In the genomic region with DNA sequence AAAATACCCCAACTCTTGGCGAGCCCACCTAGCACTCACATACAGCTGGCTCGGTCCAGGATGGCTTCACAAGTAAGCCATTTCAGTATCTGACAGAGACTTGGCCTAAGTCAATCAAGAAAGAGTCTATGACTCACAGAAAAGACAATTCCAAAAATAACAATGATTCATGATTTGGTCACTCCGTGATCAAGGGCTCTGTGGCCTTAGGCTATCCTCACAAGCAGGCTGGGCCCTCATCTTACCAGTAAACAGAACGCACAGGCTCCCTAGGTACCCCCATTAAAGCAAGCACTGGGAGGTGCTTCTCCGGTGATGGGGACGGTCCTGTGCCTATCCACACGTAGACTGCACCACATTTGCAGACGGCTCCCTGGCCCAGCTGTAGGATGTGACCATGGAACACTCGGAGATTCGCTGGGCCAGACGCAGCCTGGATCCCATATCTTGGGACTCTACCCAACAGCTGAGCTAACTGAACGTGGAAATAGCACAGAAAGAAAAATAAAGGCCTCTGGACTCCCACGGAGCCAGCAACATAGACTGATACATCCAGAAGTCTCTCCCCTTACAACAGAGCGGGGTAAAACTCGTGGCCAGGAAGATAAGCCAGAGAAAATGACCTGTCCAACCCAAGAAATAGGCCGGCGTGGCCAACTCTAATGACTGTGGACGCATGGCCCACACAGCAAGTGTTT, we compare ENCODE assay signal across 13 mouse cellular contexts.
DNase-seq lines count a peak whose midpoint lies in the region; TF ChIP-seq lines count a peak whose summit lies in the region.
"Had no signal": no experiment of that assay in that cellular context is flagged by ENCODE, and none has a peak within 500 bp of the region (broad histone marks: within the 10 kb centered on the region; RNA-seq: fewer than 3 reads in every experiment).

No protein-coding gene starts in this region.

- no peak for TF ChIP-seq CTCF in left cerebral cortex, adult 2 months (IDR thresholded peaks at IDR 0.05)

- intact Hi-C loops in left cerebral cortex, adult 2 months (cut with DNase I), result no loop called here

- no peak overlapping the region for H3K27ac ChIP-seq in left cerebral cortex, adult 2 months

- no peak overlapping the region for H3K4me3 ChIP-seq in left cerebral cortex, adult 2 months

- DNase-seq in adrenal gland, adult 8-10 months, result peak; percentile 31
- DNase-seq in adrenal gland, postnatal 25 days, result no peak
- peak; percentile 66 for DNase-seq in MN1 (ENCODE audit: low spot score)
- peak; percentile 41 for DNase-seq in heart, adult 8-10 months (ENCODE audit: low spot score)
- DNase-seq in heart, postnatal 4 days, result peak; percentile 32
- DNase-seq in left cerebral cortex, adult 2 months (ENCODE audit: extremely low spot score in 1 of 2, low spot score in 2 of 2), result no peak
- DNase-seq in yolk sac, embryonic 10.5 days (ENCODE audit: low spot score), result no peak
- DNase-seq in ovary, postnatal 36 days (ENCODE audit: low spot score), result no peak
- DNase-seq: cerebellum, adult 8-10 months; kidney, postnatal 36 days; lung, postnatal 14 days; midbrain, embryonic 14.5 days; thymus, adult 2 months had no signal

Comparison
In these comparisons a context has a peak if more than half of its experiments do, and no peak if none do; other contexts are left out.
1. DNase-seq: peak in adrenal gland, adult 8-10 months (single experiment), MN1 (single experiment), heart, adult 8-10 months (single experiment) and heart, postnatal 4 days (single experiment); none in adrenal gland, postnatal 25 days (single experiment), left cerebral cortex, adult 2 months (0 of 2), yolk sac, embryonic 10.5 days (single experiment) and ovary, postnatal 36 days (single experiment).